Mouse (Mus musculus) brain, embryonic 14.5 days (tissue): ENCODE data around the gene Eddm3b. TPM values are rescaled to one million over a fixed set of nuclear protein-coding genes. Genes with fewer than 3 reads are reported as not detected.
"Not testable (repeated sequence)": the region's sequence is repeated elsewhere in the genome, so short reads cannot be mapped to it uniquely, and the experiment has no call there.

Source experiments
- DNase-seq: peaks from one replicate; pipeline ENCODE4 v3.0.0-alpha.2; 2011; ENCODE audit warnings: low read depth
- CTCF ChIP-seq: fragments of 200-500 bp; IDR thresholded peaks from 2 replicates; pipeline ENCODE4 v1.5.1; 2012; ENCODE audit warnings: inconsistent platforms, mild to moderate bottlenecking, moderate library complexity, borderline replicate concordance; ENCODE audit not compliant: insufficient read depth, insufficient read length; ENCODE audit errors: extremely low read depth
- POLR2A ChIP-seq: fragments of 200-500 bp; IDR thresholded peaks from 2 replicates; pipeline ENCODE4 v1.6.1; 2012; ENCODE audit warnings: mild to moderate bottlenecking, inconsistent platforms, borderline replicate concordance; ENCODE audit not compliant: poor library complexity, insufficient read depth, insufficient read length, severe bottlenecking; ENCODE audit errors: extremely low read depth
- polyA plus RNA-seq: library from polyadenylated mRNA; depleted of rRNA; stranded (reverse); fragments of >200 nt; gene quantifications from 2 replicates; pipeline ENCODE4 v1.2.3, GENCODE M21; 2012; rRNA removed

Eddm3b gene
- polyA plus RNA-seq, 1 experiment = not detected

DNA sequence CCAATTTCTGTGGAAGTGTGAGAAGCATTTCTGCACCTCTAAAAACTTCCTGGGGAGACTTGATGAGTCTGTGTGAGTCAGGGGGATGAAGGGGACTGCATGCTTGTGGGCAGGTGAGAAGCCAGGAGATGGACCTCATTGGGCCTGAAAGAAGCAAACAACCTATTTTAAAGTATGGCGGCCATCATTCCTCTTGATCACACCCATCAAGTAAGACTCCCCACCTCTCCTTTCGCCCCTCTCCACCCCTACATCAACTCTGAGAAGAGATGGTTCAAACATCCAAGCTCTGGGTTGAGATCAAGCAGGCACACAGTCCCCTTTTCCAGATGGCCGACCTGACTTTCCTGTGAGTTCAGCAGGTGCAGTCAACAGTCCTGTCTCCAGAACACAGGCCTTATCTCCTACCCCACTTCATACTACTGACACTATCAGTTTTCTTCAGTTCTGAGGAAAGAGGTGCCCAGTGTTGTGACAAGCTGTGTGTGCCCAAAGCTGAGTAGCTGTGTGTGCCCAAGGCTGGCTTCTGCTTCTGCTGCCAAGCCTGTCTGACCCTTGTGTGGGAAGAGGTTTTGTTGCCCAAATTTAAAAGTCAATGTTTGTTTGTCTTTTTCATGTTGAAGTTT, 36.1 kb downstream of the Eddm3b start:
- DNase-seq = no peak
- no peak for TF ChIP-seq POLR2A

- DNase-seq = no peak
- TF ChIP-seq POLR2A (no peak), CTCF (no peak)
These were observed 38.1 kb downstream of the Eddm3b start for GRCm38 (mm10) chr14:51152249-51152870.

- no peak for TF ChIP-seq POLR2A
- no peak for TF ChIP-seq CTCF
- DNase-seq = no peak
These were observed 42.0 kb downstream of the Eddm3b start for GRCm38 (mm10) chr14:51156056-51156735.

DNA sequence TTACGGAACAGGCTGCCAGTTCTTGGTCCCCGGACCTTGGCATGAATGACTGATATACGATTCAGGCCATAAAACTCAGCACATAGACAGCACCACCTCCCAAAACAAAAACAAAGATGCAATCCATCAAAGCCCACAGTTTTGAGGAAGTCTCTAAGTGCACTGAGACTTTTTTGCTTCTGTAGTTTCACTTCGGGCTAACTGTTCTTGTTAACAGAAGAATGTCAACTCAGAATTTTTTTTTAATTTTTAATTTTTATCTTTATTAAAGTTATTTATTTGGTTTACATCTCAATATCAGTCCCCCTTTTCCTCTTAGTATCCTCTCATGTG, 42.5 kb downstream of the Eddm3b start:
- no peak for DNase-seq
- no peak for TF ChIP-seq POLR2A
- TF ChIP-seq CTCF = no peak

DNA sequence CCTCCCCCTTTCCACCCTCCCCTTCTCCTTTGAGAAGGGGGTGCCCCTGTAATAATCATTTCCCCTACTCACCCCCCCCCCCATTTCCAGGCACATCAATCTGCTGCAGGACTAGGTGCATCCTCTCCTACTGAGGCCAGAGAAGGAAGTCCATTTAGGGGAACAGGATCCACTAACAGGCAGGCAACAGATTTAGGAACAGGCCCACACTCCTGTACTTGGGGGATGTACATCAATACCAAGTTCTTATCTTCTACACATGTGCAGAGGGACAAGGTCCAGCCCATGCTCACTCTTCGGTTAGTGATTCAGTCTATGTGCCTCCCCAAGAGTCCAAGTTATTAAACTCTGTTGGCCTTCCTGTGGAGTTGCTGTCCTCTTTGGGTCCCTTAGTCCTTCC, 42.8 kb downstream of the Eddm3b start:
- TF ChIP-seq CTCF = no peak
- TF ChIP-seq POLR2A = no peak
- DNase-seq = no peak

- not testable (repeated sequence) for DNase-seq
These were observed 47.8 kb downstream of the Eddm3b start, which contains the start of gene Rnase2b for GRCm38 (mm10) chr14:51161976-51162375. Gene Rnase2b (plus strand): TSS chr14:51162260.

DNA sequence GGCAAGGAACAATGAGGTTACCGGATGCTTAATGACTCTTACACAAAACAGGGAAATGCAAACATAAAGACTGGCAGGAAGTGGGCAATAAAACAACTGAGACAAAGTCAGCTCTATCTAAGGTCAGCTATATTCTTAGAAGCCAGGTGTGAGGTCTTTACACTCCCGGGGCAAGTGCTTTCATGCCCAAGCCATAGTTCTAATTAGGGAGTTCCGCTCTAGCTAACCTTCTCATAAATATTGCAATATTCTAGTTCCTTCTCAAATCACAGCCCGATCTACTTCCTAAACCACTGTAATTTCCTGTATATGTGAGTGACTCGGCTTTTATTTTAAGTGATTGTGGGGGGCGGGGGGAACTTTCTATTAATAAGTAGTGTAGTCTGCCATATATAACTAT, 49.1 kb downstream of the Eddm3b start:
- DNase-seq = not testable (repeated sequence)

DNA sequence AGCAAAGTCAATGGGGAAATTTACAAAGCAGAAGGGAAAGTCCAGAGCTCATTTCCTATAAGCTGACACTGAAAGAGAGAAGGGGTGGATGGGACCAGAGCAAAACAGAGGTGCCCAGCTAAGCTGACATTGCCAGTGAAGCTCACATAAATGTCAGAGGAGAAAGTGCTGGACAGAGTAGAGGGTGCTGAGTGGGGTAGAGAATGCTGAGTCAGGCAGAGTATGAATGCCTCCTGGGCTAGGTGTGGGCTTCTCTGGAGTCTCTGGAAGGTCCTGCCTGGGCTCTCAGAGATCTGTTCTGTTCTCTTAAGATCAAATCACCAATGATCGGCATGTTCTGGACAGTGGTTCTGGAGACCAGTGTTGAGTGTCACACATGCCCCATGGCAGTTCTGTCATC, 51.2 kb downstream of the Eddm3b start:
- no peak for DNase-seq
- no peak for TF ChIP-seq POLR2A
- no peak for TF ChIP-seq CTCF

GRCm38 (mm10) chr14:51166068-51166467, 51.8 kb downstream of the Eddm3b start:
- no peak for TF ChIP-seq POLR2A
- TF ChIP-seq CTCF = no peak
- DNase-seq = no peak

Other genes starting within 250 kb of the Eddm3b start
- 4.3 and 5.1 TPM in 2 replicates for gene Tep1, start 243.9 kb upstream of the Eddm3b start, polyA plus RNA-seq
- gene Klhl33, start 216.9 kb upstream of the Eddm3b start, polyA plus RNA-seq = 0.59 and 1.2 TPM in 2 replicates
- gene Osgep, start 189.5 kb upstream of the Eddm3b start, polyA plus RNA-seq = 102 and 121 TPM in 2 replicates
- gene Apex1, start 189.5 kb upstream of the Eddm3b start, polyA plus RNA-seq = 137 and 178 TPM in 2 replicates
- gene Pip4p1, start 183.6 kb upstream of the Eddm3b start, polyA plus RNA-seq = 131 and 177 TPM in 2 replicates
- 21.0 and 21.4 TPM in 2 replicates for gene Pnp, start 183.3 kb upstream of the Eddm3b start, polyA plus RNA-seq
- 18.1 and 19.3 TPM in 2 replicates for gene Gm49342, start 169.9 kb upstream of the Eddm3b start, polyA plus RNA-seq
- gene Pnp2, start 158.4 kb upstream of the Eddm3b start, polyA plus RNA-seq = 0.16 and 0.42 TPM in 2 replicates
- 0.05 TPM in 1 of 2 replicates, not detected in the other for gene Rnase10, start 106.7 kb upstream of the Eddm3b start, polyA plus RNA-seq
- gene Rnase9, start 72.6 kb upstream of the Eddm3b start, polyA plus RNA-seq = not detected in 2 replicates
- not detected in 2 replicates for gene Rnase11, start 64.3 kb upstream of the Eddm3b start, polyA plus RNA-seq
- 0.15 TPM in 1 of 2 replicates, not detected in the other for gene Rnase12, start 56.8 kb upstream of the Eddm3b start, polyA plus RNA-seq
- gene Olfr750, start 40.0 kb upstream of the Eddm3b start, polyA plus RNA-seq = not detected in 2 replicates
- gene Rnase4, start 23.3 kb upstream of the Eddm3b start, polyA plus RNA-seq = 15.1 and 18.2 TPM in 2 replicates
- 4.3 and 4.5 TPM in 2 replicates for gene Ang, start 23.3 kb upstream of the Eddm3b start, polyA plus RNA-seq
- gene Rnase6, start 9.5 kb downstream of the Eddm3b start, polyA plus RNA-seq = 0.44 and 0.52 TPM in 2 replicates
- 0.09 and 0.27 TPM in 2 replicates for gene Rnase1, start 32.4 kb downstream of the Eddm3b start, polyA plus RNA-seq
- gene Rnase2b, start 47.8 kb downstream of the Eddm3b start, polyA plus RNA-seq = not detected in 2 replicates
- not detected in 2 replicates for gene Ang2, start 84.7 kb downstream of the Eddm3b start, polyA plus RNA-seq
- not detected in 2 replicates for gene Ear14, start 89.0 kb downstream of the Eddm3b start, polyA plus RNA-seq
- not detected in 2 replicates for gene Rnase2a, start 141.7 kb downstream of the Eddm3b start, polyA plus RNA-seq
- not detected in 2 replicates for gene Gm7247, start 247.3 kb downstream of the Eddm3b start, polyA plus RNA-seq